ENCODE assay signal across 20 mouse cellular contexts in the genomic region with DNA sequence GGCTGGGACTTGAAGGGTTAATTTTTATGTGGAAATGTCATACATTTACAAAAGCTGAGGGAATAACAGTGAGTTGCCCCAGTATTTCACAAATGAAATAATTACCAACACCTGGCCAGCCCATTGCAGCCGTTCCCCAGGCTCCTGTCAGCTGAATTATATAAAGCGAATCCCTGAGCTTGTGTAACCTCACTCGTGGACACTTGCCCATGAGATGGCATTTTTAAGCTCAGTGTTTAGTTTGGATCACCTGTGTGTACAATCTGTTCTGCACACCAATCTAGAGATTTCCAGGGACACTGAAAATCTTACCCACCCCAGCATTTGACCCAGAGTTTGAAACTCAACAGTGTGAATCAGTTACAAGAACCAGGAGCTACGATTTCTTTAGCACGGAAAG. TPM values are rescaled to one million over a fixed set of nuclear protein-coding genes. Genes with fewer than 3 reads are reported as not detected.
A peak's percentile ranks its signal among the peaks of the same experiment; 100 is the strongest.
DNase-seq lines count a peak whose midpoint lies in the region; ATAC-seq lines count a peak whose summit lies in the region.
"Had no signal": no experiment of that assay in that cellular context is flagged by ENCODE, and none has a peak within 500 bp of the region (broad histone marks: within the 10 kb centered on the region; RNA-seq: fewer than 3 reads in every experiment).

No protein-coding gene starts in this region.

- peaks cover 7% of the 10 kb centered on the region for H3K36me3 ChIP-seq in limb, embryonic 12.5 days
- H3K36me3 ChIP-seq in limb, embryonic 10.5 days, result peaks cover 18% of the 10 kb centered on the region
- H3K36me3 ChIP-seq in embryonic facial prominence, embryonic 12.5 days, result peaks cover under 1% of the 10 kb centered on the region; the same call in 1 of the 2 replicates

- no peaks in the 10 kb centered on the region for H3K9me3 ChIP-seq in limb, embryonic 12.5 days
- no peaks in the 10 kb centered on the region for H3K9me3 ChIP-seq in limb, embryonic 10.5 days (replicated peaks)
- H3K9me3 ChIP-seq in embryonic facial prominence, embryonic 12.5 days, result no peaks in the 10 kb centered on the region
- H3K9me3 ChIP-seq: heart, embryonic 10.5 days had no signal

- no peak overlapping the region for H3K4me2 ChIP-seq in limb, embryonic 12.5 days
- no peak overlapping the region for H3K4me2 ChIP-seq in embryonic facial prominence, embryonic 12.5 days (replicated peaks)
- H3K4me2 ChIP-seq: hindbrain, embryonic 14.5 days had no signal

- peak; percentile 26 to 31 for DNase-seq in cerebellum, adult 18-20 months
- DNase-seq in limb, embryonic 10.5 days (ENCODE audit: low spot score), result no peak
- DNase-seq in adipocyte (ENCODE audit: low spot score), result peak; percentile 55
- DNase-seq in kidney, adult 8-10 months, result no peak
- no peak for DNase-seq in testis, postnatal 10 days (ENCODE audit: low spot score)
- DNase-seq: adrenal gland, postnatal 25 days; B cell, adult 2 months; heart, postnatal 14 days; liver, postnatal 0 days; right cerebral cortex, adult 18-20 months; thymus, adult 2 months had no signal

- ATAC-seq in cerebellum, adult (ENCODE audit: insufficient number of reproducible peaks, low FRiP score, low TSS enrichment), result no peak; the same call in 1 of the 2 replicates
- ATAC-seq in limb, embryonic 12.5 days (ENCODE audit: insufficient number of reproducible peaks, insufficient read depth, low FRiP score, low TSS enrichment, low read depth), result no peak
- ATAC-seq in embryonic facial prominence, embryonic 12.5 days (ENCODE audit: insufficient number of reproducible peaks, insufficient read depth, low FRiP score, low TSS enrichment), result no peak
- ATAC-seq: forebrain, embryonic 14.5 days; intestine, embryonic 16.5 days; liver, postnatal 0 days; midbrain, embryonic 16.5 days had no signal

- no peaks in the 10 kb centered on the region for H3K27me3 ChIP-seq in limb, embryonic 12.5 days
- H3K27me3 ChIP-seq in limb, embryonic 10.5 days (ENCODE audit: low read depth, poor library complexity, severe bottlenecking), result no peaks in the 10 kb centered on the region
- no peaks in the 10 kb centered on the region for H3K27me3 ChIP-seq in embryonic facial prominence, embryonic 12.5 days

- peaks cover 8% of the 10 kb centered on the region for H3K4me1 ChIP-seq in limb, embryonic 12.5 days (replicated peaks)
- H3K4me1 ChIP-seq in limb, embryonic 10.5 days, result peaks cover 16% of the 10 kb centered on the region
- H3K4me1 ChIP-seq in embryonic facial prominence, embryonic 12.5 days, result peaks cover 12% of the 10 kb centered on the region; the same call in 1 of the 2 replicates

- 0 out of 2 replicates have a peak overlapping the region, but pooled peaks have one; percentile 62 for H3K27ac ChIP-seq in limb, embryonic 12.5 days
- no peak overlapping the region for H3K27ac ChIP-seq in limb, embryonic 10.5 days
- peak overlapping the region; percentile 36; the same call in 1 of the 2 replicates for H3K27ac ChIP-seq in embryonic facial prominence, embryonic 12.5 days
- H3K27ac ChIP-seq: heart, embryonic 10.5 days; hindbrain, embryonic 14.5 days; kidney, postnatal 0 days had no signal

- no peak overlapping the region for H3K4me3 ChIP-seq in limb, embryonic 12.5 days (replicated peaks)
- H3K4me3 ChIP-seq in limb, embryonic 10.5 days, result no peak overlapping the region
- H3K4me3 ChIP-seq in embryonic facial prominence, embryonic 12.5 days, result no peak overlapping the region
- H3K4me3 ChIP-seq: heart, embryonic 10.5 days had no signal

- no peak overlapping the region for H3K9ac ChIP-seq in limb, embryonic 12.5 days (replicated peaks)
- no peak overlapping the region for H3K9ac ChIP-seq in embryonic facial prominence, embryonic 12.5 days
- H3K9ac ChIP-seq: hindbrain, embryonic 14.5 days; liver, postnatal 0 days had no signal

- WGBS in limb, embryonic 12.5 days, result 56% methylated on average over 5 of the region's 5 CpGs
- 74% methylated on average over 5 of the region's 5 CpGs for WGBS in limb, embryonic 10.5 days
- WGBS in embryonic facial prominence, embryonic 12.5 days, result 32% methylated on average over 5 of the region's 5 CpGs

RNA-seq across cellular contexts. Expression of a gene that starts 40.0 kb away (rescaled TPM):
- polyA plus RNA-seq in limb, embryonic 12.5 days (2016; fragmentation: Nextera tagmentation; extraction: Ambion mirVana), result 112 and 114 TPM in 2 replicates
- 99.2 and 100.0 TPM in 2 replicates for polyA plus RNA-seq in limb, embryonic 10.5 days (2016; fragmentation: Nextera tagmentation; extraction: Ambion mirVana)
- 107 and 109 TPM in 2 replicates for polyA plus RNA-seq in embryonic facial prominence, embryonic 12.5 days (2016; fragmentation: Nextera tagmentation; extraction: Ambion mirVana)

Comparison
In these comparisons a context has a peak if more than half of its experiments do, and no peak if none do; other contexts are left out.
1. DNase-seq: peak in cerebellum, adult 18-20 months (2 of 2) and adipocyte (single experiment); none in limb, embryonic 10.5 days (single experiment), kidney, adult 8-10 months (0 of 2) and testis, postnatal 10 days (single experiment).